19 mouse cellular contexts compared by ENCODE assay signal in genomic region chr13:5831976-5832375, GRCm38 (mm10). TPM values are rescaled to one million over a fixed set of nuclear protein-coding genes. Genes with fewer than 3 reads are reported as not detected.
DNase-seq lines count a peak whose midpoint lies in the region; ATAC-seq lines count a peak whose summit lies in the region.
"Had no signal": no experiment of that assay in that cellular context is flagged by ENCODE, and none has a peak within 500 bp of the region (broad histone marks: within the 10 kb centered on the region; RNA-seq: fewer than 3 reads in every experiment).

No protein-coding gene starts in this region.

- no peak overlapping the region for H3K4me3 ChIP-seq in heart, embryonic 11.5 days (ENCODE audit: low read depth, low read length)
- no peak overlapping the region for H3K4me3 ChIP-seq in intestine, embryonic 16.5 days (ENCODE audit: low read length)
- H3K4me3 ChIP-seq: embryonic facial prominence, embryonic 13.5 days; forebrain, embryonic 12.5 days; heart, embryonic 12.5 days; hindbrain, embryonic 15.5 days had no signal

- 17% methylated on average over 7 of the region's 7 CpGs for WGBS in heart, embryonic 11.5 days (ENCODE audit: insufficient replicate concordance)
- WGBS in intestine, embryonic 16.5 days = 18% methylated on average over 7 of the region's 7 CpGs

- no peak overlapping the region for H3K27ac ChIP-seq in heart, embryonic 11.5 days (ENCODE audit: low read depth, low read length)
- no peak overlapping the region for H3K27ac ChIP-seq in intestine, embryonic 16.5 days (ENCODE audit: low read length)
- H3K27ac ChIP-seq: embryonic facial prominence, embryonic 13.5 days; forebrain, embryonic 12.5 days; hindbrain, embryonic 15.5 days had no signal

- H3K27me3 ChIP-seq in heart, embryonic 11.5 days (ENCODE audit: control insufficient read depth, insufficient read depth, low read length) = no peaks in the 10 kb centered on the region
- H3K27me3 ChIP-seq in intestine, embryonic 16.5 days (replicated peaks; ENCODE audit: control insufficient read depth, insufficient read depth, low read length) = no peaks in the 10 kb centered on the region
- H3K27me3 ChIP-seq: embryonic facial prominence, embryonic 13.5 days; heart, embryonic 12.5 days; hindbrain, embryonic 15.5 days had no signal

- ATAC-seq in heart, embryonic 11.5 days (replicated peaks; ENCODE audit: insufficient number of reproducible peaks, low FRiP score, low TSS enrichment) = no peak
- ATAC-seq in intestine, embryonic 16.5 days = peak; percentile 51
- ATAC-seq: forebrain, postnatal 0 days had no signal

- DNase-seq in heart, adult 11 months = peak; percentile 83
- DNase-seq in Muller cell, postnatal 12 days (ENCODE audit: inconsistent ontology term) = peak; percentile 57
- DNase-seq in testis, postnatal 10 days (ENCODE audit: low spot score) = peak; percentile 65
- DNase-seq in kidney, adult 9 months = no peak
- no peak for DNase-seq in heart, adult 18-20 months
- DNase-seq in heart, postnatal 10 days = no peak
- DNase-seq: adrenal gland, adult 8-10 months; adrenal gland, postnatal 36 days; cerebellum, adult 2 months; cerebellum, postnatal 14 days; forebrain, postnatal 0 days; gastrocnemius, postnatal 25 days; heart, postnatal 36 days had no signal

- H3K9ac ChIP-seq in heart, embryonic 11.5 days (ENCODE audit: low read depth, low read length) = no peak overlapping the region
- no peak overlapping the region for H3K9ac ChIP-seq in intestine, embryonic 16.5 days (ENCODE audit: low read depth, low read length)
- H3K9ac ChIP-seq: embryonic facial prominence, embryonic 13.5 days; forebrain, embryonic 12.5 days; forebrain, postnatal 0 days; heart, embryonic 12.5 days; hindbrain, embryonic 15.5 days had no signal

- H3K4me2 ChIP-seq in heart, embryonic 11.5 days = no peak overlapping the region
- no peak overlapping the region for H3K4me2 ChIP-seq in intestine, embryonic 16.5 days (ENCODE audit: low read depth, low read length)
- H3K4me2 ChIP-seq: embryonic facial prominence, embryonic 13.5 days; forebrain, embryonic 12.5 days; heart, embryonic 12.5 days; hindbrain, embryonic 15.5 days had no signal

- intact Hi-C loops in heart, postnatal 10 days (cut with DNase I) = no loop called here

- no peaks in the 10 kb centered on the region for H3K9me3 ChIP-seq in heart, embryonic 11.5 days (replicated peaks; ENCODE audit: control insufficient read depth, low read length)
- H3K9me3 ChIP-seq in intestine, embryonic 16.5 days (ENCODE audit: control insufficient read depth, low read length) = no peaks in the 10 kb centered on the region
- H3K9me3 ChIP-seq: embryonic facial prominence, embryonic 13.5 days; forebrain, embryonic 12.5 days; heart, embryonic 12.5 days; hindbrain, embryonic 15.5 days had no signal

- H3K36me3 ChIP-seq in heart, embryonic 11.5 days (ENCODE audit: control insufficient read depth, insufficient read depth, low read length) = no peaks in the 10 kb centered on the region
- H3K36me3 ChIP-seq in intestine, embryonic 16.5 days (ENCODE audit: control insufficient read depth, insufficient read depth, low read length) = no peaks in the 10 kb centered on the region
- H3K36me3 ChIP-seq: embryonic facial prominence, embryonic 13.5 days; forebrain, embryonic 12.5 days; heart, embryonic 12.5 days; hindbrain, embryonic 15.5 days had no signal

- H3K4me1 ChIP-seq in heart, embryonic 11.5 days (ENCODE audit: control insufficient read depth, insufficient read depth, low read length) = no peaks in the 10 kb centered on the region
- H3K4me1 ChIP-seq in intestine, embryonic 16.5 days (ENCODE audit: control insufficient read depth, insufficient read depth, low read length) = peaks cover 3% of the 10 kb centered on the region; the same call in 1 of the 2 replicates
- H3K4me1 ChIP-seq: embryonic facial prominence, embryonic 13.5 days; hindbrain, embryonic 15.5 days had no signal

RNA-seq across cellular contexts. Expression of gene Klf6, which starts 29.3 kb away (rescaled TPM):
- 54.4 and 62.4 TPM in 2 replicates for polyA plus RNA-seq in heart, embryonic 11.5 days (2014; fragmentation: Nextera tagmentation; extraction: Ambion mirVana)
- 66.9 and 71.5 TPM in 2 replicates for polyA plus RNA-seq in intestine, embryonic 16.5 days (2015; fragmentation: Nextera tagmentation; extraction: Ambion mirVana)
- total RNA-seq in heart, adult 18-20 months (2021) = 10 to 100 TPM; 64.8 to 69.7 TPM
- total RNA-seq in heart, postnatal 10 days (2021) = 10 to 100 TPM; 58.7 to 81.6 TPM

Comparison
In these comparisons a context has a peak if more than half of its experiments do, and no peak if none do; other contexts are left out.
1. DNase-seq: peak in heart, adult 11 months (single experiment), Muller cell, postnatal 12 days (single experiment) and testis, postnatal 10 days (single experiment); none in kidney, adult 9 months (single experiment), heart, adult 18-20 months (0 of 2) and heart, postnatal 10 days (0 of 2).